Mouse (Mus musculus) heart, embryonic 14.5 days (tissue): ENCODE data around the gene Mpnd. TPM values are rescaled to one million over a fixed set of nuclear protein-coding genes. Genes with fewer than 3 reads are reported as not detected.

Experiments used
- ATAC-seq: fragments of 200-750 bp; cut with Nextera tagmentation; 2 replicates; pipeline ENCODE4 v1.8.0; 2017; ENCODE audit warnings: low read depth, moderate TSS enrichment; ENCODE audit not compliant: insufficient number of reproducible peaks, insufficient read depth, low FRiP score
- H3K27ac ChIP-seq, 2 experiments: fragments of 200-500 bp in 1 of 2; fragments of 300-500 bp in 1 of 2; sonication (generic) in 1 of 2; replicated peaks in 1 of 2; 2 replicates each; pipeline ENCODE4 v1.5.1; 2012 to 2014; ENCODE audit warnings: low read depth in 2 of 2, low read length in 2 of 2, control low read depth in 1 of 2, mild to moderate bottlenecking in 1 of 2, mixed read lengths in 1 of 2; ENCODE audit not compliant: control insufficient read depth in 1 of 2, insufficient read depth in 1 of 2
- H3K27me3 ChIP-seq: fragments of 300-500 bp; sonication (generic); 2 replicates; pipeline ENCODE4 v1.6.1; 2014; ENCODE audit warnings: mild to moderate bottlenecking, low read length, control low read depth; ENCODE audit not compliant: control insufficient read depth, insufficient read depth
- H3K36me3 ChIP-seq: fragments of 300-500 bp; sonication (generic); 2 replicates; pipeline ENCODE4 v1.6.1; 2014; ENCODE audit warnings: mild to moderate bottlenecking, control low read depth, low read length, mixed read lengths; ENCODE audit not compliant: control insufficient read depth, insufficient read depth
- H3K4me1 ChIP-seq, 2 experiments: fragments of 200-500 bp in 1 of 2; fragments of 300-500 bp in 1 of 2; sonication (generic) in 1 of 2; 2 replicates each; pipeline ENCODE4 v1.6.1; 2012 to 2014; ENCODE audit warnings: low read length in 2 of 2, control low read depth in 1 of 2, mixed read lengths in 1 of 2; ENCODE audit not compliant: control insufficient read depth in 2 of 2, insufficient read depth in 2 of 2
- H3K4me2 ChIP-seq: fragments of 300-500 bp; sonication (generic); 2 replicates; pipeline ENCODE4 v1.6.1; 2014; ENCODE audit warnings: mild to moderate bottlenecking, low read length
- H3K4me3 ChIP-seq, 2 experiments: fragments of 200-500 bp in 1 of 2; fragments of 300-500 bp in 1 of 2; sonication (generic) in 1 of 2; 2 replicates each; pipeline ENCODE4 v1.5.1; 2012 to 2014; ENCODE audit warnings: low read length in 2 of 2, mild to moderate bottlenecking in 2 of 2, control low read depth in 1 of 2, low read depth in 1 of 2, moderate library complexity in 1 of 2; ENCODE audit not compliant: control insufficient read depth in 1 of 2, insufficient read depth in 1 of 2
- H3K9ac ChIP-seq: fragments of 300-500 bp; sonication (generic); 2 replicates; pipeline ENCODE4 v1.6.1; 2014; ENCODE audit warnings: mild to moderate bottlenecking, low read length
- H3K9me3 ChIP-seq: fragments of 300-500 bp; sonication (generic); 2 replicates; pipeline ENCODE4 v1.6.1; 2016; ENCODE audit warnings: low read length, control low read depth; ENCODE audit not compliant: control insufficient read depth
- WGBS: fragments of 180-500 bp; shearing (Covaris S2); extraction: QIAGEN DNeasy Blood & Tissue Kit; methylation state at CpG from one replicate; pipeline ENCODE4 v1.1.7; 2014; 5-methylcytosine and 5-hydroxymethylcytosine counted together
- polyA plus RNA-seq: library from polyadenylated mRNA; unstranded; fragments of >200 nt; fragmentation: Nextera tagmentation; extraction: Ambion mirVana; gene quantifications from 2 replicates; pipeline ENCODE4 v1.2.1, GENCODE M21; 2014

Mpnd gene
- 73.9 and 84.4 TPM in 2 replicates for polyA plus RNA-seq

DNA sequence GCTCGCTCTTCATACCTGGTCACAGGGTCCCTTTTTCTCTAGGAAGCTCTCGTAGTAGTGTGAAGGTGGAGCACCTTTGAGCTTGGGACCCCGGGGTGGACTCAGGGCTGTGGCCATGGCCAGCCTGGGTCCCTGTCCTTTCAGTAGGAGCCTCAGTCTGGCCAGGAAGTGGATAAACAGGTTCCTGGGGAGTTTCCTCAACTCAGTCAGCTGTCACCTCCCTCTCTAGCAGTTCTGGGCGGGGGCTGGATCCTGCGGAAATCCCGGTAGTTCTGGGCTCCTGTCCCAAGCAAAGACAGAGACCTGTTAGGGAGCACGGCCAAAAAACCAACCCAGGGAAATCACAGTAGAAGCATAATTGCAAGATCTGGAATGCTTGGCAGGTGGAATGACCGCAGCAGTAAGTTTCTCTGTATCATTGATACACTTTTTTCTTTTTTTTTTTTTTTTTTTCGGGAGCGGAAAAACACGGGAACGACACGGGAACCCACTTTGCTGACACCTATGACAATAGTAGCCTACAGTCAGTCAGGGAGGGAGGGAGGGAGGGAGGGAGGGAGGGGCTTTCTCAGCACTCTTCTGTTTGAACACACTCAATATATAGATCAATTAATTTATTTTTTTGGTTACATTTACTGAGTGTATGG, at the start of gene Mpnd, which contains the start of gene Stap2:
TSS of gene Mpnd (plus strand) at position 297 of the 647 bp plus-strand sequence.
TSS of gene Stap2 (minus strand) at position 170 of the 647 bp plus-strand sequence.
- ATAC-seq: no peak
- H3K27me3 ChIP-seq: peaks cover 13% of the 10 kb centered on the region; the same call in 1 of the 2 replicates
- peak within 1 kb of the TSS in 1 of 2 experiments; percentile 5; a peak in 1 of 4 replicates for H3K27ac ChIP-seq
- peaks cover 14 to 20% of the 10 kb centered on the region in 2 experiments for H3K4me1 ChIP-seq
- H3K9me3 ChIP-seq: no peaks in the 10 kb centered on the region
- H3K4me3 ChIP-seq: peak within 1 kb of the TSS; percentile 24 to 35
- peak within 1 kb of the TSS; percentile 48 for H3K4me2 ChIP-seq
- peak within 1 kb of the TSS; percentile 51; the same call in 1 of the 2 replicates for H3K9ac ChIP-seq
- WGBS: 26% methylated on average over 12 of the region's 13 CpGs
- H3K36me3 ChIP-seq: no peaks in the 10 kb centered on the region

DNA sequence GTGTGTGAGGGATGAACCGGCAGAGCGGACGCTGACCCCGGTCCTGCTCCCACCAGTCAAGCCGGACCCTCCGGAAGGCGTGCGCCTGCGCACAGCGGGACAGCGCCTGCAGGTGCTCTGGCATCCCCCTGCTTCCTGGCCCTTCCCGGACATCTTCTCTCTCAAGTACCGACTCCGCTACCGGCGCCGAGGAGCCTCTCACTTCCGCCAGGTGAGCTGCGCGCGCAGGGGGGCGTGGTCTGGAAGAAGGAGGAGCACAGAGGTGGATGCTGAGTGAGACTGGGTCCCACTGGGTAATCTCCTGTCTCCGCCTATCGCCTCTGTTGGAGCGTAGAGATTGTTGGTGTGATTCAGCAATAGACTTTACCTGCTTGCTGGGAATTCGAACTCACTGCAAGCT, 49.4 kb upstream of the Mpnd start:
- H3K4me3 ChIP-seq: peak overlapping the region; percentile 38 to 46
- peaks cover 15 to 18% of the 10 kb centered on the region in 2 experiments for H3K4me1 ChIP-seq
- H3K9me3 ChIP-seq: no peaks in the 10 kb centered on the region
- peak overlapping the region; percentile 62 for H3K4me2 ChIP-seq
- no peak for ATAC-seq
- H3K27me3 ChIP-seq: peaks cover 17% of the 10 kb centered on the region
- H3K9ac ChIP-seq: no peak overlapping the region
- 1% methylated on average over 26 of the region's 26 CpGs for WGBS
- no peak overlapping the region for H3K27ac ChIP-seq
- H3K36me3 ChIP-seq: peaks cover 5% of the 10 kb centered on the region

DNA sequence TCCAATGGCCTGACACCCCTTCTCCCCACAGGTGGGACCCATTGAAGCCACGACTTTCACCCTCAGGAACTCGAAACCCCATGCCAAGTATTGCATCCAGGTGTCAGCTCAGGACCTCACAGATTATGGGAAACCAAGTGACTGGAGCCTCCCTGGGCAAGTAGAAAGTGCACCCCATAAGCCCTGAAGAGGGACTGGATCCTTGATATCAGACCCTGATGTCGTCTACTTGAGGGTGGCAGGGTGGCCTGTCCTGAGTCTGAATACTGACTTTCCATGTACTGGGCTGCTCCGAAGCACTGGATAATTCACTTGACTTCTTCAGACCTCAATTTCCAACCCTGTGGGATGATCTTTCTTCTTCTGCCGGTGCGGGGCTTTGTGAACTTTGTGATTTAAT, 48.9 kb upstream of the Mpnd start:
- H3K4me3 ChIP-seq: peak overlapping the region; percentile 38 to 46; a peak in 3 of 4 replicates
- H3K4me2 ChIP-seq: peak overlapping the region; percentile 62
- peaks cover 17% of the 10 kb centered on the region for H3K27me3 ChIP-seq
- no peaks in the 10 kb centered on the region for H3K9me3 ChIP-seq
- H3K4me1 ChIP-seq: peaks cover 15 to 18% of the 10 kb centered on the region in 2 experiments
- H3K9ac ChIP-seq: no peak overlapping the region
- no peak overlapping the region for H3K27ac ChIP-seq
- WGBS: 33% methylated on average over 6 of the region's 6 CpGs
- no peak for ATAC-seq
- H3K36me3 ChIP-seq: peaks cover 10% of the 10 kb centered on the region

DNA sequence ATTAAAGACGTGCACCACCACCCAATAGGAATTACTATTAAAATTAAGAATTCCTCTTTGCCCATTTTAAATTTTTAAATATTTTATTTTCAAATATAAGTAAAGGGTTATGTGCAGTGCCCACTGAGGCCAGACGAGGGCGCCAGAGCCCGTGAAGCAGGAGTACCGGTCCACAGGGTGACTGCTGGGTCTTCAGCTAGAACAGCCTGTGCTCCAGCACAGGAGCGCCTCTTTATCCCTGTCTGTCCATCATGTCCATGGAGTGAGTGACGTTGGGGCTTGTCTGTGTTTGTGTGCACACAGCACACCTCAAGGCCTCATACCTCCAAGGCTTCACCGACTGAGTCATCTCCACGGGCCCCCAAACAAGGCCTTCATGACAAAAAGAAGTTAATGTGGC, 48.3 kb upstream of the Mpnd start:
- Histone ChIP-seq H3K4me1 (peaks cover 15 to 18% of the 10 kb centered on the region in 2 experiments), H3K27ac (no peak overlapping the region), H3K36me3 (peaks cover 16% of the 10 kb centered on the region), H3K9me3 (no peaks in the 10 kb centered on the region), H3K9ac (no peak overlapping the region), H3K4me3 (no peak overlapping the region), H3K4me2 (no peak overlapping the region; the same call in 1 of the 2 replicates), H3K27me3 (peaks cover 17% of the 10 kb centered on the region)
- WGBS: 18% methylated on average over 9 of the region's 9 CpGs
- ATAC-seq: no peak

DNA sequence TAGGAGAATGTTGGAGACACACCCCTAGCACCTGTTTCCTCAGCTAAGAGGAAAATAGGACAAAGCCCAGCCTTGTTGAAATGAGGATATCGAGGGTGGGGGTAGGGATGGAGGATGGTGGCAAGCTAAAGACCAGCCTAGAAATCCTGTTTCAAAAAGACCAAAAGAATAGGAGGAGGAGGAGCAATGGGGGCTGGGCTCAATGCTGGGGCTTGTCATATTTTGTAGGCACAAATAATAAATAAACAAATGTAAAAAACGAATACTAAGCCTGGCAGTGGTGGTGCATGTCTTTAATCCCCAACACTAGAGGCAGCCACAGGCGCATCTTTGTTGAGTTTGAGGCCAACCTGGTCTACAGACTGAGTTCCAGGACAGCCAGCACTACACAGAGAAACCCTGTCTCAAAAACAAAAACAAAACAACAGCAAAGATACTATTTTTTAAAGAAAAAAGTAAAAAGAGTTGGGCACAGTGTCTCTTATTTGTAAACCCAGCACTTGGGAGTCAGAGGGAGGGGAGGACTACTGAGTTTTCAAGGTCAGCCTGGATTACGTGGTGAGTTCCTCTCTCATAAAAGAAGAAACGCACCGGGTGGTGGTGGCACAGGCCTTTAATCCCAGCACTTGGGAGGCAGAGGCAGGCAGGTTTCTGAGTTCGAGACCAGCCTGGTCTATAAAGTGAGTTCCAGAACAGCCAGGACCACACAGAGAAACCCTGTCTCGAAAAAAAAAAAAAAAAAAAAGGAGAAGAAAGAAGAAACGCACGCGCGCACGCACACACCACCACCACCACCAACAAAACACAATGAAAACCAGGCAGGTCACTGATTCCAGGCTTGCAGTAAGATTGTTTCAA, 47.6 kb upstream of the Mpnd start:
- Histone ChIP-seq H3K9ac (peak overlapping the region; percentile 78; the same call in 1 of the 2 replicates), H3K27me3 (peaks cover 17% of the 10 kb centered on the region), H3K4me3 (peak overlapping the region; percentile 61 to 95), H3K4me2 (peak overlapping the region; percentile 75), H3K36me3 (peaks cover 21% of the 10 kb centered on the region), H3K4me1 (peaks cover 15 to 18% of the 10 kb centered on the region in 2 experiments), H3K9me3 (no peaks in the 10 kb centered on the region), H3K27ac (peak overlapping the region in 1 of 2 experiments; percentile 98; a peak in 1 of 4 replicates)
- 76% methylated on average over 13 of the region's 13 CpGs for WGBS
- ATAC-seq: no peak

DNA sequence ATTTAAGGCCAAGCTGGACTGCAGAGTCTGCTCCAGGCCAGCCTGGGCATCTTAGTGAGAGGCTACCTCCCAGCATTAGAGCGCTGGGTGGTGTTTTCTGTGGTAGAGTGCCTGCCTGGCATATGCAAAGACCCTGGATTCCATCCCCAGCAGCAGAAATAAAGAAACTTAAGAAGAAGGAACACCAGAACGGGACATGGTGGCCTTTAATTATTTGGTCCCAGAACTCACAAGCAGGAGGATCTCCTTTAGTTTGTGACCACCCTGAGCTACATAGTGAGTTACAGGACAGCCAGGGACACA, 47.0 kb upstream of the Mpnd start:
- Histone ChIP-seq H3K27me3 (peaks cover 17% of the 10 kb centered on the region), H3K9ac (peak overlapping the region; percentile 78), H3K36me3 (peaks cover 24% of the 10 kb centered on the region), H3K4me2 (peak overlapping the region; percentile 75), H3K9me3 (no peaks in the 10 kb centered on the region), H3K27ac (peak overlapping the region; percentile 98 to 100), H3K4me3 (peak overlapping the region; percentile 61 to 95), H3K4me1 (peaks cover 18% of the 10 kb centered on the region in 2 experiments)
- WGBS: 27% methylated on average over 2 of the region's 2 CpGs
- ATAC-seq: no peak

DNA sequence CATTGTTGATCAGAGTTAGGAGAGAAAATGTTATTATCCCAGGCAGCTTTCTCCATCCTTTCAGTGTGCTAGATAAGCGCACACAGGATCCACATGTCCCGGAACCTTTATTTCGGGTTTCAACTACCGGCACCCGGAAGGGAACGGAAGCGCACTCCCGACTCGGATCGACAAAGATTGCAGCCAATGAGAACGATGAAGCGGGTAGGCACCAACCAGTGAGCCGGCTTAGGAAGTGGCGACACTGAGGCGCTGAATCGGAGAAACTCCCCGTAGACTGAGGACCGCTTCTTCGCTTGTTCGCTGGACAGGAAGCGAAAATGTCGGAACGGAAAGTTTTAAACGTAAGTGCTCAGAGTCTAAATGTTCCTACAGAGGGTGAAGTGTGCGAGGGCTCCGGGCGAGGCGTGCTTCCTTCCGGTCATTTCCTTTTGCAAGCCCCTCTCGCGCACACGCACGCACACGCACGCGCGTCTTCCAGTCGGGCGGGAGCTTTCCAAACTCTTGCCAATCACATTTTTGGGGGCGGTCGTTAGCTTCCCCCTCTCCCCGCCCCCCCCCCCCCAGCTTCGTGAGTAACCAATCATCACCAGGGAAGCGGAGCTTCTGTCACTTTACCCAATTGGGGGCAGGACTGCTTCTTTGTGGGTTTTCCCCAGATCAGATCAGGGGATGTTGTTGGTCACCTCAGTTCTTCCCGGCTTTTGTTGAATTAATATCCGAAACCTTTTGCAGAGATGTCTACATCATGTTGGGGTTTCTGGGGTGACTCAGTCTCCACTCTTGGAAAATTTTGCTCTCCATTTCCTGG, 46.4 kb upstream of the Mpnd start, which contains the start of gene Yju2:
TSS of gene Yju2 (plus strand) at position 182 of the 811 bp plus-strand sequence.
- Histone ChIP-seq H3K9ac (peak within 1 kb of the TSS; percentile 78), H3K9me3 (no peaks in the 10 kb centered on the region), H3K27me3 (peaks cover 15% of the 10 kb centered on the region), H3K4me2 (peak within 1 kb of the TSS; percentile 75), H3K4me1 (peaks cover 18% of the 10 kb centered on the region in 2 experiments), H3K36me3 (peaks cover 26% of the 10 kb centered on the region), H3K27ac (peak within 1 kb of the TSS; percentile 98 to 100), H3K4me3 (peak within 1 kb of the TSS; percentile 61 to 95)
- ATAC-seq: peak; percentile 92
- WGBS: under 1% methylated on average over 46 of the region's 46 CpGs
